Mouse (Mus musculus): Measurements from ENCODE around the gene Gm7029. TPM values are rescaled to one million over a fixed set of nuclear protein-coding genes. Genes with fewer than 3 reads are reported as not detected.

Gene Gm7029
- total RNA-seq, 2 experiments from 2014 or later = not detected

DNA sequence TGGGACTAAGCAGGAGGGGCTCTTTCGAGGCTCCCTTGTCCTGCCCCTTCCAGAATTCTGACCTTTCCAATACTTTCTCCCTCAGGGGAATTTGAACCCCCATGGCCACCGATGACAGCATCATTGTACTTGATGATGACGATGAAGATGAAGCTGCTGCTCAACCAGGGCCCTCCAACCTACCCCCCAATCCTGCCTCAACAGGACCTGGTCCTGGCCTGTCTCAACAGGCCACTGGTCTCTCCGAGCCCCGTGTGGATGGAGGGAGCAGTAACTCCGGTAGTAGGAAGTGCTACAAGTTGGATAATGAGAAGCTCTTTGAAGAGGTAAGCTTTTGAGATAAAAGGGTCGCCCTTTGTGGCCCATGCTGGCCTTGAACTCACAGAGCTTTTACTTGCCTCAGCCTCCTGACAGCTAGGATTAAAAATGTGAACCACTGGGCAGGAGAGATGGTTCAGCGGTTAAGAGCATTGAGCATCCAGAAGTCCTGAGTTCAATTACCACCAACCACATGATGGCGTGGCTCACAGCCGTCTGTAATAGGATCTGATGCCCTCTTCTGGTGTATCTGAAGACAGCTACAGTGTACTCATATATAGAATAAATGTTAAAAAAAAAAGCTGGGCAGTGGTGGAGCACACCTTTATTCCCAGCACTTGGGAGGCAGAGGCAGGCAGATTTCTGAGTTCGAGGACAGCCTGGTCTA lies 36.9 kb downstream of the Gm7029 start:
- intact Hi-C loops (cut with DNase I) = no loop called here
- DNase-seq (ENCODE audit: low spot score in 2 of 2) = no peak

DNA sequence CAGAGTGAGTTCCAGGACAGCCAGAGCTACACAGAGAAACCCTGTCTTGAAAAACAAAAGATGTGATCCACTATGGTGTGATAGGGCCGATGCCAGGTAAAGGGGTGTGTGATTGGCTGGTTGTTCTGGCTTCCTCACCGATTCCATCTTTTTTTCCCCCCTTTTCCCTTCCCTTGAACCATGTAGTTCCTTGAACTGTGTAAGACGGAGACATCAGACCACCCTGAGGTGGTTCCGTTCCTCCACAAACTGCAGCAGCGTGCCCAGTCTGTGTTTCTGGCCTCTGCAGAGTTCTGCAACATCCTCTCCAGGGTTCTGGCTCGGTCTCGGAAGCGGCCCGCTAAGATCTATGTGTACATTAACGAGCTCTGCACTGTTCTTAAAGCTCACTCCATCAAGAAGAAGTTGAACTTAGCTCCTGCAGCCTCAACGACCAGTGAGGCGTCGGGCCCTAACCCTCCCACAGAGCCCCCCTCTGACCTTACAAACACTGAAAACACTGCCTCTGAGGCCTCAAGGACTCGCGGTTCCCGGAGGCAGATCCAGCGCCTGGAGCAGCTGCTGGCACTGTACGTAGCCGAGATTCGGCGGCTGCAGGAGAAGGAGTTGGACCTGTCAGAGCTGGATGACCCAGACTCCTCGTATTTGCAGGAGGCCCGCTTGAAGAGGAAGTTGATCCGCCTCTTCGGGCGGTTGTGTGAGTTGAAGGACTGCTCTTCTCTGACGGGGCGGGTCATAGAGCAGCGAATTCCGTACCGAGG lies 37.6 kb downstream of the Gm7029 start:
- intact Hi-C loops (cut with DNase I) = no loop called here

DNA sequence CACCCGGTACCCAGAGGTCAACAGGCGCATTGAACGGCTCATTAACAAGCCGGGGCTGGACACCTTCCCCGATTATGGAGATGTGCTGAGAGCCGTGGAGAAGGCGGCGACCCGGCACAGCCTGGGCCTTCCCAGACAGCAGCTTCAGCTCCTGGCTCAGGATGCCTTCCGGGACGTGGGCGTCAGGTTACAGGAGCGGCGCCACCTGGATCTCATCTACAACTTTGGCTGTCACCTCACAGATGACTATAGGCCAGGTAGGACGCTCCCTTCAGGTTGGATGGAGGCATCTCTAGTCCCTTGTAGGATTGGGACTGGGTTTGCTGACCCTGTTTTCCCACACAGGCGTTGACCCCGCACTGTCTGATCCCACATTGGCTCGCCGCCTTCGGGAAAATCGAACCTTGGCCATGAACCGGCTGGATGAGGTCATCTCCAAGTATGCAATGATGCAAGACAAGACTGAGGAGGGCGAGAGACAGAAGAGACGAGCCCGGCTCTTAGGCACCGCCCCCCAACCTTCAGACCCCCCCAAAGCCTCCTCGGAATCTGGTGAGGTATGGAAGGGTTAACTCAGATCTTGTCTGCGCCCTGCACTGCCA lies 38.3 kb downstream of the Gm7029 start:
- intact Hi-C loops (cut with DNase I) = no loop called here
- DNase-seq (ENCODE audit: low spot score in 2 of 2) = no peak

More for the DNA sequence above, 37.6 kb downstream of the Gm7029 start:
- no peak for DNase-seq (ENCODE audit: low spot score in 2 of 2)

DNA sequence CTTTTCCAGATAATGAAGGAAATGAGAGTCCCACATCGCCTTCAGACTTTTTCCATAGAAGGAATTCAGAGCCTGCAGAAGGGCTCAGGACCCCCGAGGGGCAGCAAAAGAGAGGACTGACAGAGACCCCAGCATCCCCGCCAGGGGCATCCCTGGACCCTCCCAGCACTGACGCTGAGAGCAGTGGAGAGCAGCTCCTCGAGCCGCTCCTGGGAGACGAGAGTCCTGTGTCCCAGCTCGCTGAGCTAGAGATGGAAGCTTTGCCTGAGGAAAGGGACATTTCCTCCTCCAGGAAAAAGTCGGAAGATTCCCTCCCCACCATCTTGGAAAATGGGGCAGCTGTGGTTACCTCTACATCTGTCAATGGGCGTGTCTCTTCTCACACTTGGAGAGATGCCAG lies 39.6 kb downstream of the Gm7029 start:
- intact Hi-C loops (cut with DNase I) = no loop called here
- DNase-seq (ENCODE audit: low spot score in 2 of 2) = no peak

DNA sequence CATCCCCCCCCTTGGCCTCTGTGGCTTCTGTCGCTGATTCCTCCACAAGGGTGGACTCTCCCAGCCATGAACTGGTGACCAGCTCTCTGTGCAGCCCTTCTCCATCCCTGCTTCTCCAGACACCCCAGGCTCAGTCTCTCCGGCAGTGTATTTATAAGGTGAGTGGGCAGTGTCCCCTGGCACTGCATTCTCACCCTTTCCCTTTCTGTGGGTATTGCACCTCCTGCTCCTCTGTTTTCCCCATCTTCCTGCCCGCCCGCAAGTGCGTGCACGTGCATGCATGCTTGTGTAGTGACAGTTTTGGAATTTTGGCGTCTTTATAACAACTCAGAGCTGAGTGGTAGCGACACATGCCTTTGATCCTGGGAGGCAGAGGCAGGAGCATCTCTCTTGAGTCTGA lies 40.3 kb downstream of the Gm7029 start:
- DNase-seq (ENCODE audit: low spot score in 2 of 2) = no peak
- intact Hi-C loops (cut with DNase I) = no loop called here

DNA sequence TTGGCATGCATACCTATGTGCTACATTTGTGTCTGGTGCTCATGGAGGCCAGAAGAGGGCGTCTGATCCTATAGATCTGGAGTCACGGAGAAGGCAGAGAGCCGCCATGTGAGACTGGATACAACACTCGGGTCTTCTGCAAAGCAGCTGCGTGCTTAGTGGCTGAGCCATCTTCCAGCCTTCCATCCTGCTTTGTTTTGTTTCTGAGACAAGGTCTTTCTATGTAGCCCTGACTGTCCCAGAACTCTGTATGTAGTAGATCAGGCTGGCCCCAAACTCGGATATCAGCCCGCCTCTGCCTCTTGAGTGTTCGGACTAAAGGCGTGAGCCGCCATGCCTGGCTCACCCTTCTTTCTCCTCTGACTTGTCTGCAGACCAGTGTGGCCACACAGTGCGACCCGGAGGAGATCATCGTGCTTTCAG lies 41.3 kb downstream of the Gm7029 start:
- DNase-seq (ENCODE audit: low spot score in 2 of 2) = no peak
- intact Hi-C loops (cut with DNase I) = no loop called here

DNA sequence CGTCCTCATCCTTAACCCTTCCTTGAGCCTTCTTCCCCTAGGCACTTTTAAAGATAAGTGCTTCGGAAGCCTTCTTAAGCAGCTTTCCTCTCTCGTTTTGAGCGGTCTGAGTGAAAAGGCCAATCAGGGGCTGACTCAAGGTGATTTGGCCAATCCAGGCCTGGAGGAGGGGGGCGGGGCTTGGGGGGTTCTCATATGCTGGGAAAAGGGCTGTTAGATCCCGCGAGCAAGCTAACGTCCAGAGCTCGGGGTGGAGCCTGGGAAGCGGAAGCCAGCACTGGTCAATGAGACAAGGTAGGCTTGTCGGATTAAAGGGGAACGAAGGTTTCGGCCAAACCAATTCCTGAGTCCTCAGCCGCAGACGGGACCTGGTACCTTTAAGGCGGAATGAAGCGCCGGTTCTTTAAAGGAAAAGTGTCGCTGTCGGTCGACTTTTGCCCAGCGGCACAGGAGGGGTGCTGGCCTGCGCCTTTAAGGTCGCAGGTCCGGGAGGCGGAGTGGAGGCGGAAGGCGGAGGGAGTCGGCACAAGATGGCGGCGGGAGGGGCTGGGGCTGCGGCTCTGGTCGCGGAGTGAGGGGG lies 42.1 kb downstream of the Gm7029 start, which contains the start of the genes Tapbp and Zbtb22:
Gene Tapbp, plus strand, starts transcription at position 229 of the 580 bp plus-strand sequence.
Gene Zbtb22, plus strand, starts transcription at position 234 of the 580 bp plus-strand sequence.
- DNase-seq (ENCODE audit: low spot score in 2 of 2) = peak; percentile 97 to 99
- intact Hi-C loops (cut with DNase I) = no loop called here

DNA sequence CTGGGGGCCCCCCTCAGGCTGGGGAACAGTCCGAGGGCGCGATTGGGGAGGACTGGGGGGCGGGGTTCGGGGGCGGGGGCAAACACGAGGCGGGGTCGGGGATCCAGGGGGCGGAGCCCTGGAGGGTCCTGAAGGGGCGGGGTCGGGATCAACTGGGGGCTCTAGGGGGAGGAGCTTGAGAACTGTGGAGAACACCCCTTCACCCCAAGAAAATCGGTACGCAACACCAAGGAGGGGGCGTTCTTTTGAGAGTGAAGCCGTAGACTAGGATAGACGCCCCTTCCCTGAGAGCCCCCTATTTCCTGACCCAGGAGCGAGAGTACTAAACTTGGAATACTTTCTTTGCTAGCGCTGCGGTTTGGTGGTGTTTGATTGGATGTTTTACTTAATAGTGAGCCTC lies 42.7 kb downstream of the Gm7029 start:
- DNase-seq (ENCODE audit: low spot score in 2 of 2) = no peak
- intact Hi-C loops (cut with DNase I) = no loop called here

DNA sequence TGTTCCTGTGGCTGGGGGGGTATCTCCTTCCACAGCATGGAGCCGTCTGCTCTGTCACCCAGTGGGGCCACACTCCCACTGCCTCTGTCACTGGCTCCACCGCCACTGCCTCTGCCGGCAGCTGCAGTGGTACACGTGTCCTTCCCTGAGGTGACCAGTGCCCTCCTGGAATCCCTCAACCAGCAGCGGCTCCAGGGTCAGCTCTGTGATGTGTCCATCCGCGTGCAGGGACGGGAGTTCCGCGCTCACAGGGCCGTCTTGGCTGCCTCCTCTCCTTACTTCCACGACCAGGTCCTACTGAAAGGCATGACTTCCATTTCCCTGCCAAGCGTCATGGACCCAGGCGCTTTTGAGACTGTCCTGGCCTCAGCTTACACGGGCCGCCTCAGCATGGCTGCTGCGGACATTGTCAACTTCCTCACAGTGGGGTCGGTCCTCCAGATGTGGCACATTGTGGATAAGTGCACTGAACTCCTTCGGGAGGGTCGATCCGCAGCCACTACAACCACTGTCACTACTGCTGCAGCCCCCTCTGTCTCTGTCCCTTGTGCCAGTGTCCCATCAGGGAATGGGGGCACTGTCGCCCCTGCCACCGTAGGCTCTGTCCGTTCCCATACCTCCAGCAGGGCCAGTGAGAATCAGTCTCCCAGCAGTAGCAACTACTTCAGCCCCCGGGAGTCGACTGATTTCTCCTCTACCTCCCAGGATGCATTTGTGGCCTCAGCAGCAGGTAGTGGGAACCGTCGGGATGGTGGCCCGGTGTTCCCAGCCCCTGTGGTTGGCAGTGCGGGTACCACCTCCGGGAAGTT lies 43.4 kb downstream of the Gm7029 start:
- intact Hi-C loops (cut with DNase I) = no loop called here
- DNase-seq (ENCODE audit: low spot score in 2 of 2) = no peak

DNA sequence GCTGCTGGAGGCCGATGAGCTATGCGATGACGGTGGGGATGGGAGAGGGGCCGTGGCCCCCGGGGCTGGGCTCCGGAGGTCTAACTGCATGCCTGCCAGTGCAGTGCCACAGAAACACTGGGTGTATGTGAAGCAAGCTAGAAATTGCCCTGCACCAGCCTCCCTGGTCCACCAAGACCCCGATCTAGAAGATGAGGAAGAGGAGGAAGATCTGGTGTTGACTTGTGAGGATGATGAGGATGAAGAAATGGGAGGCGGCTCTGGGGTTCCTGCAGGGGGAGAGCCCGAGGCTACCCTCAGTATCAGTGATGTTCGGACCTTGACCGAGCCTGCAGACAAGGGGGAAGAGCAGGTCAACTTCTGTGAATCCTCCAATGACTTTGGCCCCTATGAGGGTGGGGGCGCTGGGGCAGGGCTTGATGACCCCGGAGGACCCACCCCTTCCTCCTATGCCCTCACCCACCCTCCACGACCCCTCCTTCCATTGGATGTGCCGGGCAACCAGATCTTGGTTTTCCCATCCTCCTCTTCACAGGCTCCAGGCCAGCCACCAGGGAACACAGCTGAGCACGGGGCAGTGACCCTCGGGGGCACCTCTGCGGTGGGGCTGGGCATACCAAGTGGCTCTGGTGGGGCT lies 44.1 kb downstream of the Gm7029 start:
- intact Hi-C loops (cut with DNase I) = no loop called here
- no peak for DNase-seq (ENCODE audit: low spot score in 2 of 2)

DNA sequence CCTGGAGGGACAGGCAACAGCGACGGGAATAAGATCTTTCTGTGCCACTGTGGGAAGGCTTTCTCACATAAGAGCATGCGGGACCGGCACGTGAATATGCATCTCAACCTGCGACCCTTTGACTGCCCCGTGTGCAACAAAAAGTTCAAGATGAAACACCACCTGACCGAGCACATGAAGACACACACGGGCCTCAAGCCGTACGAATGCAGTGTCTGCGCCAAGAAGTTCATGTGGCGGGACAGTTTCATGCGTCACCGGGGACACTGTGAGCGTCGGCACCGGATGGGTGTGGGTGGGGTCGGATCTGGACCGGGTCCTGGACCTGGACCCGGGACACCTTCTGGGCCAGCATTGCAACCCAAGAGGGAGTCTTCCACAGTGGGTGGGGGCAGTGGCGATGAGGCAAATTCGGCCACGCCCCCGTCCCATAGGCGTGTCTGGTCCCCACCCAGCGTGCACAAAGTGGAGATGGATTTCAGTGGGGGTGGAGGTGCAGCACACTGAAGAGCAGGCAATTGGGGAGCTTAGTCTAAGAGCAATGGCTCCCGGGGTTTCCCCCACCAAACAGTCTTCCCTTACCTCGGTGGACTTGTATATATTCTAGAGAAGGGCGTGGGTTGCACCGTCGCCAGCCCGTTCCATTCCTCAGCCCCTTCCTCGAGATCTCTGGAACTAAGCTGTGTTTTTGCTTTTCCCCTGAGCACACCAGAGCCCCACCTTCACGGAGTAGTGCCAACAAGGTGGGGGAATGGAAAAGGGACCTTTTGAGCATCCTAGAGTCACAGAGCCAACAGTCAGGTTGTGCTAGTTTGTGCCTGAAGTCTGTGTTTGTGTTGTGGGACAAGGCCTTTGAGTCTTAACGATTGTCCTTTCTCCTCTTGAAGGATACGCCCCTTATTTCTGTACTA lies 44.9 kb downstream of the Gm7029 start:
- no peak for DNase-seq (ENCODE audit: low spot score in 2 of 2)
- intact Hi-C loops (cut with DNase I) = no loop called here

DNA sequence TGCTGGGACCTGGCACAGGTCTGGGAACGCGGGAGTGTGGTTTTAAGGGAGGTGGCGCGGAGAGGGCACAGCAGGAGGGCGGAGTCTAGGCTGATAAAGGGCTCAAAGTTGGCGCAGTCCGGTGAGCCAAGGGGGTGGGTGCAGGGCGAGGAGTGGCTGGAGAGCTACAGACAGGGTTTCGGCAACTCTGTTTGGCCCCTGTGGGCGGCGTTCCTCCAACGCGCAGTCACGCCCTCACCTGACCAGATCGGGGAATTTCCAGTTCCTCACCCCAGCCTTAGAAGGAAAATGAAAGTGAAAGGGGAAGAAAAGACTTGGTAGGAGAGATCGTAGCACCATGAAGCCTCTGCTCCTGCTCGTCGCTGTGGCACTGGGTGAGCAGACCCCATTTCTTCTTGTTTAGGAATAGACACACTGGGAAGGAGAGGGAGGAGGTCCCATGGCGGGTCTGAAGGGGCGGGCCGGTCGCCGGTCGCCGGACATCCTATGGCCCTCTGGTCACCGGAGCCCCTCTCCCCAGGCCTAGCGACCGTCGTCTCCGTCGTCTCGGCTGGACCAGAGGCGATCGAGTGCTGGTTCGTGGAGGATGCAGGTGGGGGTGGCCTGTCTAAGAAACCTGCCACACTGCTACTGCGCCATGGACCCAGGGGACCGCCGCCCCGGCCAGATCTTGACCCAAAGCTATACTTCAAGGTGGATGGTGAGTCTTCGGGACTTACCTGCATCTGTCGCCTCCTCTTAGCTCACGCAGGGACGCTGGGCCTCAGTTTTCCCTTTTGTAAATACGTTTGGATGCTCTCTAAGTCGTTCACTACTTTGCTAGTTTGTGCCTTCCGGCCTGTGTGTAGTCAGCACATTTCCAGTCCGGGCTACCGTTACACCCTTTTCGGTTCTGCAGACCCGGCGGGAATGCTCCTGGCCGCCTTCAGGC lies 46.0 kb downstream of the Gm7029 start:
- intact Hi-C loops (cut with DNase I) = no loop called here

DNA sequence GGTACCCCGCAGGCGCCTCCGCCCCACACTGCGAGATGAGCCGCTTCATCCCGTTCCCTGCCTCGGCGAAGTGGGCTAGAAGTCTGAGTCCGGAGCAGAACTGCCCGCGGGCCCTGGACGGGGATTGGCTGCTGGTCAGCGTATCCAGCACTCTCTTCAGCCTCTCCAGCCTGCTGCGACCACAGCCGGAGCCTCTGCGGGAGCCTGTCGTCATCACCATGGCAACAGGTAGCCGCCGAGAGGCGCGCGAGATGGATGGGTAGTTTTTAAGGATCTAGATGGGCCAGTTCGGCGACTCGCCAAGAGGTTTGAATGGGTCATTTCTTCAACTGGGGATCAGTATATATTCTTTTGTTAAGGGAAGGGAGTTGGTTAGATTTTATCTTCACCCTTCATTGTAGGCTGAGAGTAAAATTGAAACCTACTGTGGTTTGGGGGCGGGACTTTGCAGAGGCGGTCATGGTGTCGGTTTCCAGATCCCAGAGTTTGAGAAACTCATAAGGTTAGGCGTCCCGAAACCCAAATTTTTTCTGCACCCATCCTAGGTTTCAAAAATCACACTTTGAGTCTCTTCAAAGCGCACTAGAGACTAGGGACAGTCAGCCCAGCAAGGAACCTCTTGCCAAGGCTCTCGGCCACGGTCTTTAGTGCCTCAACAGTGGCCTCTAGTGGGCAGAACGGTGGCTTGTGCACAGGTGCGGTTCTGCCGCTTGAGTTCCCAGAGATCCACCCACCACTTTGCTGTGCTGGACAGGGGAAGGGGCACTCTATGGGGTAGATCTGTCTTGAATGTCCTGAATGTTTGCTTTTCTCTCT lies 46.9 kb downstream of the Gm7029 start:
- intact Hi-C loops (cut with DNase I) = no loop called here
- peak; percentile 84 to 85 for DNase-seq (ENCODE audit: low spot score in 2 of 2)

More for the DNA sequence above, 46.0 kb downstream of the Gm7029 start:
- peak in 1 of 2 experiments; percentile 42 for DNase-seq (ENCODE audit: low spot score in 2 of 2)

DNA sequence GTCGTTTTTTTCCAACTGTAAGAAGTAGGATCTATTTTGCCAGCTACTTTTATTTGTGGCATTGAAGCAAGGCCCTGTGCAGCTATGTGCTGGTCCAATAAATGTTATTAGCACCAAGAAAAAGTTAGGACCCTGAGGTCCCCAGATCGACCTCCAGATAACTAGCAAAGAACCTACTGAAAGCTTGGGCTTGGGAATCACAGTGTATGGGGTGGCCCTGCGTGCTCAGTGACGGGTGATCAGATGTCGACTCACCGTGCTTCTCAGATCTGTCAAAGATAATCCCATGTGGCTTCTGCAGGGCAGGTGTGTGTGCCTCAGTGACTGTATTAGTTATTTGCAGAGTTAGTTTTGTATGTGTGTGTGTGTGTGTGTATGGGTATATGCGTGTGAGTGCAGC lies 47.7 kb downstream of the Gm7029 start:
- DNase-seq (ENCODE audit: low spot score in 2 of 2) = no peak
- intact Hi-C loops (cut with DNase I) = no loop called here

Data from left cerebral cortex, postnatal 25 days (tissue).